Mouse (Mus musculus) embryonic facial prominence, embryonic 13.5 days (tissue): ENCODE measurements around the gene Unc13d. TPM values are rescaled to one million over a fixed set of nuclear protein-coding genes. Genes with fewer than 3 reads are reported as not detected.

ENCODE experiments used
- ATAC-seq: fragments of 200-750 bp; cut with Nextera tagmentation; 2 replicates; pipeline ENCODE4 v1.8.0; 2017; ENCODE audit warnings: low read depth; ENCODE audit not compliant: insufficient number of reproducible peaks, insufficient read depth, low FRiP score, low TSS enrichment
- H3K27ac ChIP-seq: fragments of 300-500 bp; sonication (generic); 2 replicates; pipeline ENCODE4 v1.5.1; 2015; ENCODE audit warnings: moderate library complexity, mild to moderate bottlenecking, inconsistent platforms
- H3K27me3 ChIP-seq: fragments of 300-500 bp; sonication (generic); 2 replicates; pipeline ENCODE4 v1.6.1; 2015; ENCODE audit warnings: mild to moderate bottlenecking, inconsistent platforms
- H3K36me3 ChIP-seq: fragments of 300-500 bp; sonication (generic); 2 replicates; pipeline ENCODE4 v1.6.1; 2015; ENCODE audit warnings: mild to moderate bottlenecking, inconsistent platforms
- H3K4me1 ChIP-seq: fragments of 300-500 bp; sonication (generic); 2 replicates; pipeline ENCODE4 v1.6.1; 2015; ENCODE audit warnings: inconsistent platforms
- H3K4me2 ChIP-seq: fragments of 300-500 bp; sonication (generic); 2 replicates; pipeline ENCODE4 v1.6.1; 2015; ENCODE audit warnings: moderate library complexity, mild to moderate bottlenecking, inconsistent platforms
- H3K4me3 ChIP-seq: fragments of 300-500 bp; sonication (generic); 2 replicates; pipeline ENCODE4 v1.5.1; 2015; ENCODE audit warnings: mild to moderate bottlenecking, inconsistent platforms
- H3K9ac ChIP-seq: fragments of 300-500 bp; sonication (generic); 2 replicates; pipeline ENCODE4 v1.6.1; 2015; ENCODE audit warnings: mild to moderate bottlenecking, inconsistent platforms
- H3K9me3 ChIP-seq: fragments of 300-500 bp; sonication (generic); 2 replicates; pipeline ENCODE4 v1.6.1; 2016; ENCODE audit warnings: inconsistent platforms
- WGBS: fragments of 180-500 bp; shearing (Covaris S2); methylation state at CpG from one replicate; pipeline ENCODE4 v1.1.7; 2015; ENCODE audit warnings: mixed read lengths; 5-methylcytosine and 5-hydroxymethylcytosine counted together
- polyA plus RNA-seq: library from polyadenylated mRNA; unstranded; fragments of >200 nt; fragmentation: Nextera tagmentation; extraction: Ambion mirVana; gene quantifications from 2 replicates; pipeline ENCODE4 v1.2.1, GENCODE M21; 2015

Gene Unc13d
- polyA plus RNA-seq, 1 experiment from 2014 or later = 2.7 TPM

DNA sequence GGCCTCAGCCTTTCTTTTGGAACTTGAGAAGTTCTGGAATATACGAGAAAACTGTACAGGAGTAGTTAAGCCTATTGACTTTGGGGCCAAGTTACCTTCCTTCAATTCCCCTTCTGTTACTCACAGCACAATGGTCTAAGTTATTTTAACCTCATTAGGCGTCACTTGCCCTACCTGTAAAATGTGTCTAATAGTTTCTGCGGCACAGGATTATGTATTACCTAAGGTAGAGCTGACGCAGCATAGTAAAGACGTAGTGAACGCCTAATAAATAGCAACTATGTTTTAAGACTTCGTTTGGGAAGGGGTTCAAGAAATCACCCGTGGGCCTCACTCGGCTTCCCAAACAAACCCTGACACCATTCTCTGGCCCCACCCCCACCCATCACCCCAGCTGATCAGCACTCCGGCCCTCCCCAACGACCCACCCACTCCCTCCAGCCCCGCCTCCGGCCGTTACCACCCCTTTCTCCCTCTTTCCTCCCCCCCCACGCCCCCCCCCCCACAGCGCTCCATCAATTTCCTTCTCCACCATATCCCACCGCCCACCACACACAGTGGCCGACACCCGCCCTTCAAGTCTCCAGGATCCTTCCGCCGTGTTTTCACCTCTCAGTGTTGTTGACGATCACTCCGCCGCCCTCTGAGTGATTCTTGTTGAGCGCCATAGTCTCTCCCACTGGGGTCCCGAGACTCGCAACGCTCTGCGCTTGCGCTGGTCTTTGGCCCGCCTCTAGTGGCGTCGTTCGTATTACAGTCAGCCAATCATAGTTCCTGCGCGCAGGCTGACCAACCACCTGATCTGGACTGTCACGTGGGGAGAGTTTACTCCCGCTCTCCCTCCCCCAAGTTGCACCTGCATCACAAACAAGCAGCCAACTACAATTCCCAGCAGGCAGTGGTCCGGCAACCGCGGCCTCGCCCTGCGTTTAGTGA, 8.8 kb upstream of the Unc13d start, which contains the start of gene Wbp2:
TSS of gene Wbp2 (minus strand) at position 738 of the 936 bp plus-strand sequence.
- peak; percentile 96 for ATAC-seq
- Histone ChIP-seq H3K4me1 (peaks cover 18% of the 10 kb centered on the region), H3K9ac (peak within 1 kb of the TSS; percentile 64)

DNA sequence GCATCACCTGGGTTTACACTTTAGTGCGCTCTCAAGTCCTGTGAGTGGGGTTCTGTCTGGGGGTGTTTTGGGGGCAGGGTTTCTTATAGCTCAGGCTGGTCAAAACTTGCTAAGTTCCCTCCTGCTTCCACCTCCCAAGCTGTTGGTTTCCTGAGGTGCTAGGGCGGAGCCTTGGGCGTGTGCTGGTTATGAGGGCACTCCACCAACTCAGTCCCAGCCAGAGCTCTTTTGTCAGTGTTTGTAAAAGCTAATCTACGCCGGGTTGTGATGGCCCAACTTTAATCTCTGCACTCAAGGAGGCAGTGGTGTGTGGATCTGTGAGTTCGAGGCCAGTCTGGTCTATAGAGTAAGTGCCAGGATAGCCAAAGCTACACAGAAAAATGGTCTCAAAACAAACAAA, 6.4 kb upstream of the Unc13d start:
- no peak overlapping the region for H3K9ac ChIP-seq
- H3K27me3 ChIP-seq = no peaks in the 10 kb centered on the region
- no peaks in the 10 kb centered on the region for H3K9me3 ChIP-seq
- H3K27ac ChIP-seq = no peak overlapping the region
- WGBS = 90% methylated on average over 6 of the region's 6 CpGs
- peaks cover 50% of the 10 kb centered on the region for H3K36me3 ChIP-seq
- H3K4me3 ChIP-seq = no peak overlapping the region
- peaks cover 18% of the 10 kb centered on the region for H3K4me1 ChIP-seq
- no peak for ATAC-seq
- H3K4me2 ChIP-seq = no peak overlapping the region

More for the DNA sequence above, 8.8 kb upstream of the Unc13d start, which contains the start of gene Wbp2:
- Histone ChIP-seq H3K27ac (peak within 1 kb of the TSS; percentile 62; the same call in 1 of the 2 replicates), H3K4me3 (peak within 1 kb of the TSS; percentile 44), H3K4me2 (peak within 1 kb of the TSS; percentile 61), H3K9me3 (no peaks in the 10 kb centered on the region), H3K36me3 (peaks cover 26% of the 10 kb centered on the region), H3K27me3 (no peaks in the 10 kb centered on the region)
- WGBS = 5% methylated on average over 39 of the region's 43 CpGs

DNA sequence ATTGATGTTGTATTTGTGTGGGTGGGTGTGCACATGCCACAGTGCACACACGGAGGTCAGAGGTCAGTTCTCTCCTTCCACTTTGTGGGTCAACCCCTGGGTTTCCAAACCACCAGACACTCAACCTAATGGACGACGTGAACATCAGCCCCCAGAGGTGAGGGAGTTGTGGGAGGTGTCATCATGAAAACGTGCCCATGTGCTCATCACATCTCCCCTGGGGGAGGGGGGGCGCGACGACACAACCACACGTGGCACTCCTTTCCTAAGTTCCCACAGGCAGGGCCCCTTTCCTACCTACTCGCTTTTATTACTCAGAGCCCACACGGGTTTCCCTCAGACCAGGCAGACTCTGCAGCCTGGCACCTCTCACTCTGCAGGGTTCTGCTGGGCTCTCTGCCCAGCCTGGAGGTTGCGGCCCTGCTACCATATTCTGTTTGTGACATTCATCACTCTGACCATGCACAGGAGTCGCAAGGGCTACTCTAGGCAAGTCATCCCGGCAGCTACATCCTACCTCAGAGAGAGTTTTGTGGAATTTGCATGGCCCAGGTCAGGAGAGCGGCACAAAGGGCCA, 5.4 kb upstream of the Unc13d start:
- 92% methylated on average over 14 of the region's 14 CpGs for WGBS
- H3K9ac ChIP-seq = no peak overlapping the region
- no peaks in the 10 kb centered on the region for H3K9me3 ChIP-seq
- no peaks in the 10 kb centered on the region for H3K27me3 ChIP-seq
- peaks cover 24% of the 10 kb centered on the region for H3K4me1 ChIP-seq
- ATAC-seq = no peak
- H3K27ac ChIP-seq = no peak overlapping the region
- H3K36me3 ChIP-seq = peaks cover 56% of the 10 kb centered on the region
- H3K4me2 ChIP-seq = no peak overlapping the region
- H3K4me3 ChIP-seq = no peak overlapping the region

DNA sequence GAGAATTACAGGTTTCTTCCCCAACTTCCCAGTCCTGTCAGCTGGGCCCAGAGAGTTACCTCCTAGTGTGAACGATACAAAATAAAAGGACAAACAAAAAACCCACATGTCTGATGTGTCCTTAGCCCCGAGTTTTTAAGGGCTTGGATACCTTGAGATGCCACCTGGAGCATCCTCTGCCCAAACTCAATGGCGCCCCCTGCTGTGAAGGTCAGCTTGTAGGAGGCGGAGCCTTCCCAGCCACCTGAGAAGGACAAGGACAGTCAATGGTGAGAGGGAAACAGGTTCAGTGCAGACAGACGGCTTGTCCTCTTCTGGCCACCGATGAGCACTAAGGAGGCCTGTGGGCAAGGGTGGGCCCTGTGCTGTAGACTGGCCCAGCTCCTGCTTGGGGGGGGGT, 3.3 kb upstream of the Unc13d start:
- Histone ChIP-seq H3K27ac (no peak overlapping the region), H3K36me3 (peaks cover 56% of the 10 kb centered on the region), H3K4me1 (peaks cover 23% of the 10 kb centered on the region), H3K4me3 (no peak overlapping the region), H3K27me3 (no peaks in the 10 kb centered on the region), H3K9me3 (no peaks in the 10 kb centered on the region), H3K4me2 (no peak overlapping the region), H3K9ac (no peak overlapping the region)
- WGBS = 70% methylated on average over 6 of the region's 6 CpGs
- no peak for ATAC-seq

DNA sequence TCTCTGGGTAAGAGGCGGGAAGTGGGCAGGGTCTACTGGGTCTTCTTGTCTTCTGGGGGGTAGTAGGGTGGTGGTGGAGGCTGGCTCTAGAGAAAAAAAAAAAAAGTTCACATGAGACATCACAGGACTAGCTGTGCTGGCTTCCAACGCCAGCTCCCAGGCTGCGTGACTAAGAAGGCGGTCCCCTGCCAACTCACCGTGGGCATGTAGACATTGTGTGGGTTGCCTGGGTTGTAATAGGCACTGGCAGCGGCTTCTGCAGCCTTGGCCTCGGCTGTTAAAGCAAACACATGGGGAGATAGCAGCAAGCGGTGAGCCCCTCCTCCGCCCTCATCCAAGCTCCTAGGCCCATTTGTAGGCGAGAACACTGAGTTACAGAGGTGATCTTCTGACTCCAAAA, 1.8 kb upstream of the Unc13d start:
- Histone ChIP-seq H3K27me3 (no peaks in the 10 kb centered on the region), H3K4me3 (no peak overlapping the region), H3K27ac (no peak overlapping the region), H3K9me3 (no peaks in the 10 kb centered on the region), H3K36me3 (peaks cover 56% of the 10 kb centered on the region), H3K9ac (no peak overlapping the region), H3K4me1 (peaks cover 20% of the 10 kb centered on the region), H3K4me2 (no peak overlapping the region)
- ATAC-seq = no peak
- 81% methylated on average over 10 of the region's 10 CpGs for WGBS

DNA sequence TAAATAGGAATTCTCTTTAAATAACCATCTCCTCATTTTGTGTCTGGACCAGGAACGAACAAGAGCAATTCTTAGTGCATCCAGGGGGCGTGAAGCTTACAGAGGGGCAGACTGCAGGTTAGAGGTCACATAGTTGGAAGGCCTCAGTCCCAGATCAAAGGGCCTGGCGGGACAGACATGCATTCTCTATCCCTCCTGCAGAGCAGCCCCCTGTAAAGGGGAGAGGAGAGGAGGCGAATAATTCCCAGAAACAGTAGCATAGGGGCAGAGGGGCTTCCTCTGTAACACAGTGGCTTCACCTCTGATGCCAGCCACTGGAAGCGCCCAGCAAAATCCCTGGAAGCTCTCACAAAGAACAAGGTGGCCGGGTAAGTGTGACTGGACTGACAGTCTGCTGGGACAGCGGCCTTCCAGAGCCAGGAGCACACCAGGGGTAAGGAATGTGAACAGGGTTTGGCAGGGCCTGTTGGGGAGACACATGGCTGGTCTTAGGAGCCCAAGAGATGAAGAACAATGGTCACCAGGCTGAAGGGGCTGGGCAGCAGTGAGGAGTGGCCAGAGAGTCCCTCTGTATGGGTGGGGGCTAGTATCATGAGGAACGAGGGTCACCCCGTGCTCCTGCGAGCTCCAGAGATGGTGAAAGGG, 1.0 kb upstream of the Unc13d start:
- no peaks in the 10 kb centered on the region for H3K27me3 ChIP-seq
- H3K9me3 ChIP-seq = no peaks in the 10 kb centered on the region
- WGBS = 38% methylated on average over 10 of the region's 10 CpGs
- H3K27ac ChIP-seq = no peak overlapping the region; the same call in 1 of the 2 replicates
- H3K4me3 ChIP-seq = no peak overlapping the region
- ATAC-seq = no peak
- H3K36me3 ChIP-seq = peaks cover 51% of the 10 kb centered on the region
- H3K4me1 ChIP-seq = peaks cover 20% of the 10 kb centered on the region
- no peak overlapping the region for H3K4me2 ChIP-seq
- H3K9ac ChIP-seq = no peak overlapping the region

DNA sequence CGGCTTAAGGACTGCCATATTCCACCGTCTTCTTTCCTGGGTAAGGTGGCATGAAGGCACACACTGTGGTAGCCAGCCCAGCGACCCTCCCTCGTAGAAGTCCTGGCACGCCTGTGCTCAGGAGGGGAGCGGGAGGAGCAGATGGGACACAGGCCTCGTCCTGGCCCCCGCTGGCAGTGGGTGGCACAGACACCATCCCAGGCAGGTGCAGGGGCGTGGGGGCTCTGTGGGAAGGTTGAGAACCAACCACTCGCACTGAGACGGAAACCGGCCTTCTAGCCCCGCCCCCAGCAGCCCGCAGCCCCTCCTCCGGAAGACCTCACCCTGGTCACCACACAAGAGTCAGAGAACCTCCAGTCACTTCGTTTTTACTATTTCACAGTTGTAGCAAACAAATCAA, 460 bp upstream of the Unc13d start:
- ATAC-seq = no peak
- H3K9me3 ChIP-seq = no peaks in the 10 kb centered on the region
- H3K4me3 ChIP-seq = peak overlapping the region; percentile 20; the same call in 1 of the 2 replicates
- 13% methylated on average over 16 of the region's 16 CpGs for WGBS
- peaks cover 20% of the 10 kb centered on the region for H3K4me1 ChIP-seq
- peak overlapping the region; percentile 56 for H3K4me2 ChIP-seq
- peak overlapping the region; percentile 39; the same call in 1 of the 2 replicates for H3K27ac ChIP-seq
- 0 out of 2 replicates have a peak overlapping the region, but pooled peaks have one; percentile 52 for H3K9ac ChIP-seq
- H3K27me3 ChIP-seq = no peaks in the 10 kb centered on the region
- H3K36me3 ChIP-seq = peaks cover 45% of the 10 kb centered on the region

DNA sequence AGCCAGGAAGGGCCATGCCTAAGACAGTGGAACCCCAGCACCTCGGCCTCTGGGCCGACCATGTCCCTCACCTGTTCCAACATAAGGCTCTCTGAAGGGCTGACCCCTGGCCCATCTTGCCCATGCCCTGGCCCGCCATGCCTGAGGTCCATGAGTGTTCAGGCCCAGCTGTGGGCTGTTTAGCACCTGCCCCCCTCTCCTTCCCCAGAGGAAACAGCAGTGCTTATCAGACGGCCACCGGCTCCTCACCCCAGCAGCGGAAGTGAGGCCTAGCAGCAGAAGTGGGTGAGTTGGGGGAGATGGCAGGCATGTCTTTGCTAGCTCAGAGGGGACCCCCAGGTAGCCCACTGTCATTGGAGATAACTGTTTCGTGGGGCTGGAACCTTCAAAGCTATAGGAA, 925 bp downstream of the Unc13d start:
- no peak overlapping the region for H3K27ac ChIP-seq
- H3K27me3 ChIP-seq = no peaks in the 10 kb centered on the region
- H3K36me3 ChIP-seq = peaks cover 33% of the 10 kb centered on the region
- ATAC-seq = no peak
- H3K4me1 ChIP-seq = peaks cover 20% of the 10 kb centered on the region
- H3K9ac ChIP-seq = no peak overlapping the region
- H3K4me2 ChIP-seq = no peak overlapping the region; the same call in 1 of the 2 replicates
- no peak overlapping the region for H3K4me3 ChIP-seq
- H3K9me3 ChIP-seq = no peaks in the 10 kb centered on the region
- WGBS = 85% methylated on average over 7 of the region's 7 CpGs

DNA sequence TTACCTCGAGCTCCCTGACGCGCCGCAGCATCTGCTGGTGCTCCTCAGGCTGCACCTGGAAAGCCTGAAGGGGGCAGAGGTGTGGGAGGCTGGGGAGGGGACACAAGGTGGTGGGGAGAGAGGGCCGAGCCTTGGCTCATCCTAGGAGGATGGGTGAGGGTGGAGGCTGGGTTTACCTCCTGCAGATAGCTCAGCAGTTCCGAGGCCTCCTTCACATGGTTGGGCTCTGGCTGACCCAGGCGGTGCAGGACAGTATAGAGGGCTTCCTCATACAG, 1.6 kb downstream of the Unc13d start:
- WGBS = 60% methylated on average over 7 of the region's 7 CpGs
- Histone ChIP-seq H3K27ac (no peak overlapping the region), H3K4me2 (no peak overlapping the region), H3K9me3 (no peaks in the 10 kb centered on the region), H3K4me1 (peaks cover 20% of the 10 kb centered on the region), H3K36me3 (peaks cover 27% of the 10 kb centered on the region), H3K4me3 (no peak overlapping the region), H3K9ac (no peak overlapping the region), H3K27me3 (no peaks in the 10 kb centered on the region)
- 0 out of 2 replicates have a peak, but pooled peaks have one; percentile 29 for ATAC-seq

DNA sequence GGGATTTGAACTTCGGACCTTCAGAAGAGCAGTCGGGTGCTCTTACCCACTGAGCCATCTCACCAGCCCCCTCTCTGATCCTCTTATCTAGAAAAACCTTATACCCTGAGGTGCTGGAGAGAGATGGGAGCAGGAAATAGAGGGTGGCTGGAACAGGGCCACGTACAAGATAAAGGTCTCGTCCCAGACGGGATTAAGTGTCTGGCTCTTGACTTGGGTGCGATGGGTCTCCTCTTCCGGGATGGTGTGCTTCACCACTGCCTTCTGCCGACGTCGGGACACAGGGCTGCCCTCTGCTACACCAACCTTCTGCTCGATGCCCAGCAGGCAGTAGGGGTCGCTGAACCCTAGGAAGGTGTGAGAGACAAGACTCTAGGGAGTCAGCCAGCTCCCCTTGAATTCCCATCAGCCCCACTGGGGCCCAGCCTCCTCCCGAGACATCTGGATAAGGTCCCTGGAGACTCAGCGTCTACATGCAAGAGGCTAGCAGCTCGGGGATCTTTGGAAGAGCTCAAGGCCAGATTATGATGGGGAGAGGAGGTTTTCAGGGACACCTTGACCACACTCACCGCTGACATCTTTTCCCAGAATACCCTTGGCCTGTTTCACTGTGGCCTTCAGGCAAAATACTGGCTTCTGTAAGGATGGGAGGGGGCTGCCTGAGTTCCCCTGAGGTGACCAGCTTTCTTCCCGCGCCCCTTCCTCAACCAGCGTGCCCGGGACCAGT, 2.1 kb downstream of the Unc13d start:
- WGBS = 60% methylated on average over 20 of the region's 20 CpGs
- Histone ChIP-seq H3K9me3 (no peaks in the 10 kb centered on the region), H3K36me3 (peaks cover 22% of the 10 kb centered on the region), H3K9ac (no peak overlapping the region), H3K4me3 (no peak overlapping the region), H3K4me1 (peaks cover 20% of the 10 kb centered on the region), H3K4me2 (no peak overlapping the region), H3K27ac (no peak overlapping the region), H3K27me3 (no peaks in the 10 kb centered on the region)
- ATAC-seq = no peak

DNA sequence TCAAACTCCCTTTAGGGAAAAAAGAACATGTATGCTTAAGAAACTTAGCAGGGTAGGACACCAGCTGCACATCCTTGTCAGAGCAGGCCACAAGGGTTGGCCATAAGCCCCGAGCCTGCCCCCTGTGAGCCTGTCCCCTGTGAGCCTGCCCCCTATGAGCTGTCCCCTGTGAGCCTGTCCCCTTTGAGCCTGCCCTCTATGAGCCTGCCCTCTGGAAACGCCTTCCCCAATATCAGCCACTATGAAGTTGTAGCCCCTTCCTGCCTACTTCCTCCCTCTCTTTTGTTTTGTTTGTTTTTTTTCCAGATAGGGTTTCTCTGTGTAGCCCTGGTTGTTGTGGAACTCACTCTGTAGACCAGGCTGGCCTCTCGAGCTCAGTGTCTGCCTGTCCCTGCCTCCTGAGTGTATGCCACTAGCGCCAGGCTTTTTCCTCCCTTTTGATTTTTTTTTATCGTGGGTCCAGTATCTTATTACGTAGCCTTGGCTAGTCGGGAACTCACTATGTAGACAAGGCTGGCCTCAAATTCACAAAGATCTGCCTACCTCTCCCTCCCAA, 3.2 kb downstream of the Unc13d start:
- Histone ChIP-seq H3K27me3 (no peaks in the 10 kb centered on the region), H3K36me3 (peaks cover 10% of the 10 kb centered on the region), H3K27ac (no peak overlapping the region), H3K9ac (no peak overlapping the region), H3K9me3 (no peaks in the 10 kb centered on the region), H3K4me2 (no peak overlapping the region), H3K4me1 (peaks cover 20% of the 10 kb centered on the region), H3K4me3 (no peak overlapping the region)
- WGBS = 47% methylated on average over 7 of the region's 7 CpGs
- ATAC-seq = no peak
